Mouse (Mus musculus): ENCODE data around the gene Faxc.

DNA sequence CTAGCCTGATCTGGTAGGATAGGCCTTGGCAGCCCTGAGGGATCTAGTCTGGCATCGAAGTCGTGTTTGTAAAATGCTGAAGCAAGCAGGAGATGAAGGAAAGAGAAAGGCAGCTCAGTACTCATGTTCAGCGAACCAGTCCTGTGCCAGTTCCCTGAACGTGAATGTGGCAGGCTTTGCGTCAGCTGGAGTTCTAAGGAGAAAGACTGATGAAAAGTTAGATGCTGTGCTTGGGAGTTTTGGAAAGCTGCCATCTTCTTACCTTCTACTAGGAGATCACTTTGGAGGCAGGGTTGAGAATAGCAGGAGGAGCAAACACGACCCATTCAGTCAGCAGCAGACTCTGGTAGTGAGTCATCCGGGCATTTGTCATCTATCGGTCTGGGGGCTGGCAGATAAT is 45.3 kb upstream of the Faxc start:
- TF ChIP-seq CTCF (conservative IDR thresholded peaks at IDR 0.05; ENCODE audit: low read length) = no peak
- no peak for TF ChIP-seq POU5F1 (IDR thresholded peaks at IDR 0.05; ENCODE audit: borderline replicate concordance, low read length)
- no peak for TF ChIP-seq NANOG (IDR thresholded peaks at IDR 0.05; ENCODE audit: borderline replicate concordance, low read length)

Data from E14TG2a.4 (cell line).